Mouse (Mus musculus): ENCODE results near the gene Acss3. TPM values are rescaled to one million over a fixed set of nuclear protein-coding genes. Genes with fewer than 3 reads are reported as not detected.

The Acss3 gene
- polyA plus RNA-seq, 1 experiment from 2014 or later = 1.4 TPM

- no peak for ATAC-seq (ENCODE audit: low FRiP score, low read depth)
- H3K4me1 ChIP-seq (replicated peaks) = no peaks in the 10 kb centered on the region
- peaks cover 5% of the 10 kb centered on the region for H3K36me3 ChIP-seq
- no peak overlapping the region for H3K27ac ChIP-seq (replicated peaks)
- H3K27me3 ChIP-seq = no peaks in the 10 kb centered on the region
- no peak overlapping the region for H3K9ac ChIP-seq
- no peak overlapping the region for H3K4me3 ChIP-seq
- H3K9me3 ChIP-seq = no peaks in the 10 kb centered on the region
- no peak overlapping the region for H3K4me2 ChIP-seq
Measured at GRCm38 (mm10) chr10:106914275-106914674, 209.2 kb downstream of the Acss3 start.

- H3K4me1 ChIP-seq (replicated peaks) = no peaks in the 10 kb centered on the region
- 26% methylated on average over 2 of the region's 2 CpGs for WGBS
- H3K27ac ChIP-seq (replicated peaks) = no peak overlapping the region
- no peak overlapping the region for H3K9ac ChIP-seq
- no peak overlapping the region for H3K4me2 ChIP-seq
- H3K4me3 ChIP-seq = no peak overlapping the region
- H3K27me3 ChIP-seq = no peaks in the 10 kb centered on the region
- no peaks in the 10 kb centered on the region for H3K9me3 ChIP-seq
- no peak for ATAC-seq (ENCODE audit: low FRiP score, low read depth)
- H3K36me3 ChIP-seq = peaks cover 9% of the 10 kb centered on the region
Measured at GRCm38 (mm10) chr10:106913032-106913431, 210.4 kb downstream of the Acss3 start.

- Histone ChIP-seq H3K27ac (replicated peaks) (no peak overlapping the region), H3K4me1 (replicated peaks) (no peaks in the 10 kb centered on the region), H3K9ac (no peak overlapping the region), H3K27me3 (no peaks in the 10 kb centered on the region), H3K4me3 (no peak overlapping the region), H3K9me3 (no peaks in the 10 kb centered on the region), H3K36me3 (peaks cover 9% of the 10 kb centered on the region), H3K4me2 (no peak overlapping the region)
- no peak for ATAC-seq (ENCODE audit: low FRiP score, low read depth)
- 62% methylated on average over 3 of the region's 3 CpGs for WGBS
Measured at GRCm38 (mm10) chr10:106910108-106910507, 213.4 kb downstream of the Acss3 start.

GRCm38 (mm10) chr10:106896351-106896750 is 227.1 kb downstream of the Acss3 start:
- Histone ChIP-seq H3K36me3 (peaks cover 4% of the 10 kb centered on the region), H3K27ac (replicated peaks) (no peak overlapping the region), H3K9ac (no peak overlapping the region), H3K4me2 (no peak overlapping the region), H3K4me1 (replicated peaks) (no peaks in the 10 kb centered on the region), H3K4me3 (no peak overlapping the region), H3K27me3 (no peaks in the 10 kb centered on the region), H3K9me3 (no peaks in the 10 kb centered on the region)
- WGBS = 31% methylated on average over 13 of the region's 13 CpGs
- no peak for ATAC-seq (ENCODE audit: low FRiP score, low read depth)

Other genes with a start within 250 kb of the Acss3 start
- gene Lin7a, start 148.0 kb upstream of the Acss3 start, polyA plus RNA-seq (2015; fragmentation: Nextera tagmentation; extraction: Ambion mirVana) = 32.6 and 35.0 TPM in 2 replicates